Mouse (Mus musculus): ENCODE data around the gene Ces2b. TPM values are rescaled to one million over a fixed set of nuclear protein-coding genes. Genes with fewer than 3 reads are reported as not detected.
"Not testable (repeated sequence)": the region's sequence is repeated elsewhere in the genome, so short reads cannot be mapped to it uniquely, and the experiment has no call there.

Ces2b gene
- 0.26 TPM in 1 of 2 replicates, not detected in the other for polyA plus RNA-seq (2015; fragmentation: Nextera tagmentation; extraction: Ambion mirVana)

DNA sequence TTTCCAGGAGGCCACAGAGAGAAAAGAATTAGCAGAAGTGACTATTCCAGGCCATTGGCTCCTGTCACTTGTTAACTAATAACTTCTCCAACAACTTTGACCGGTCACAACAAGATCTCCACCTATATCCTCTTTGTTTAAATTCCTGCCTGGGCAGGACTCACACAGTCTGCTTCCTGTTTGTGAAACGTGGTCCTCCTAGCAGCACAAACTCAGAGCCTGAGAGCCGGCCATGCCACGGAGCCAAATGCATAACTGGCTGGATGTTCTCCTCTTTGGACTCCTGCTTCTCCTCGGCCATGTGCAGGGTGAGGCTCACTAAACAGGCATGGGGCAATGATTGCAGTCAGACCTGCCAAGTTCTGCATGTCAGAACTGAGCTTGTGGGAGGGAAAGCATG, at the start of gene Ces2b:
Gene Ces2b (plus strand): TSS at position 133 of the 400 bp plus-strand sequence.
- no peak for DNase-seq (ENCODE audit: low spot score)

DNA sequence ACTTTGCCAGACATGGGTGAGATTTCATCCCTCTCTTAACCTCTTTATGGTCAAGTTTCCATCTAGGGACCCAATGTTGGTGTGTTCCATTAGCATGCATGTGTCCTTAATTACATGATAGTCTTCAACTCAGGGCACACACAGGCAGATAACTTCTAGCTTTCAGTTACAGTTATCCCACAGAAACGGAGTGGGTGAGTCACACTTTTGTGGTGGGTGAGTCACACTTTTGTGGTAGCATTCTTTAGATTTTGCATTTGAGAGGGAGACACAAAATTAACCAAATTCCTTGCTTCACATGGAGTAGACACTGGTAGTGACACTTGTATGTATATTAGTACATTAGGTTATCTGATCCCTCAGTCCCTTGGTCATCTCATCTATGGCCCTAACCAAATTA, 44.3 kb upstream of the Ces2b start:
- DNase-seq (ENCODE audit: low spot score), result no peak

DNA sequence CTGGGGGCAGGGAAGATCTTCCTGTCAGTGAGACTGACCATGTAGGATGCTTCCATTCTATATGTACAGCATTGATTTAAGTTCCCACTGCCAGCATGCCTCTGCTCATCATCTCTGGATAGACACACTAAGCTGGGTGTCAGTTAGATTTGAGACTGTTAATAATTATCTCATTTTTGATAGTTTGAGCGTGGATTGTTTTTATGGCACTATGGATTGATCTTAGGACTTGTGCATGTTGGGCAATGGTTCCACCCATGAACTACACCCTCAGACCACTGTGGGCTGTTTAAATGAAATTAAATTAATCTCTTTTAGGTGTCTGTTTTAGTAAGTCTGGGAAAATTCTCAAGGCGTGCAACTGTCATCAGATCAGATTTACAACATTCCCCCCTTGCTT, 42.4 kb upstream of the Ces2b start:
- DNase-seq (ENCODE audit: low spot score), result no peak

DNA sequence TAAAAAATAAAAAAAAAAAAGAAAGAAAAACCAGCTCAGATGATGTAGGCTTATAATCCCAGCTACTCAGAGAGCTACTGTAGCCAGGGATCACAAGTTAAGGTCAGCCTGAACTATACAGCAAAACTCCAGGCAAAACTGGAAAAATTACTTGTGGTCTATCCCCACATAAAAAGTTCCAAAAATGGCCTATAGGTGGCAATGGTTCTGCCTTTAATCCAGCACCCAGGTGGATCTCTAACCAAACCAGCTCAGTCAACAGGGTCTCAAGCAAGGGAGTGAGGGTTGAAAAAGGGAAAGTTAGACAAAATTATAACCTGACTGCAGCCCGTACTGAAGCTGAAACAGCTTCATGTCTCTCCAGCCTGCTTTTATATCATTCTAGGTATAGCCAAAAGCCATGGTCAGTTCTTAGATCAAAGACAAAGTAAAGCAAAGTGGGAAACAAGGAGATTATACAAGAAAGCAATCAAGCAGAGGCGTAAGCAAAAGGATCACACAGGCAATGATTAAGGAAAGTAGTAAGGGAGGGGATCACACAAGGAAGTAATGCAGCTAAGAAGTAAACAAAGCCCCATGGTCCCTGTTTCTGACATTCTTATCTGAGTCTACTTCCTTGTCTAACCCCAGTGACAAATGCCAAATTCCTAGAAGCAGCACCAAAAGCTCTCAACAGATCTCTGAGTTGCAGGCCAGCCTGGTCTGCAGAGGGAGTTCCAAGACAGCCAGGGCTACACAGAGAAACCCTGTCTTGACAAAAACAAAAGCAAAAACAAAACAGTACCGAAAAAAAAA, 41.3 kb upstream of the Ces2b start:
- peak; percentile 4 for DNase-seq (ENCODE audit: low spot score)

DNA sequence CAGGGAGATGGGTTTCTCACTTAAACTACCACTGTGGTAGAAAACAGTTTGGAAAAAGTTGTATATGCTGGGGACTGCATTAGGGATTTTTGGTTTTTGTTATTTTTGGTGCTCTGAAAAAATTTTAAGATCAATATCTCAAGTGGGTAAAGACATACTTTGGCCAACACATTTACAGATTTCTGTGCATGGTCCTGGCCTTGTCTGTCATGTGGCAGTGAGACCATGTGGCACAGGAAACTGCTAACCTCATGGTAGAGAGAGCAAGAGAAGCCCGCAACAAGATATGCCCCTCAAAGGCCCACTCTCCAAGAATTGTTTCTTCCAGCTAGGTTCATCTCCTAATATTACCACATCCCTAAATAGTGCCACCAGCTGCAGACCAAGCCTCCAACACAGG, 32.0 kb upstream of the Ces2b start:
- no peak for DNase-seq (ENCODE audit: low spot score)

DNA sequence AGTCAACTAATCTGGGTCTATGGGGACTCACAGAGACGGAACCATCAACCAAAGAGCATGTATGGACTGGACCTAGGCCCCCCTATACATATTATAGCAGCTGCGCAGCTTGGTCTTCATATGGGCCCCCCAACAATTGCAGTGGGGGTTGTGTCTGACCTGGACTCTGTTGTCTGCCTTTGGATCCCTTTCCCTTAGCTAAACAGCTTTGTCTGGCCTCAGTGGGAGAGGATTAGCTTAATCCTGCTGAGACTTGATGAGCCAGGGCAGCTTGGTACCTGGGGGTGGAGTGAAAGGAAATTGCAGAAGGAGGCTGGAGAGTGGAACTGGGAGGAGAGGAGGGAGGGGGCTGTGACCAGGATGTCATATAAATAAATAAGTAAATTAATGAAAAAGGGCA, 25.2 kb upstream of the Ces2b start:
- no peak for DNase-seq (ENCODE audit: low spot score)

DNA sequence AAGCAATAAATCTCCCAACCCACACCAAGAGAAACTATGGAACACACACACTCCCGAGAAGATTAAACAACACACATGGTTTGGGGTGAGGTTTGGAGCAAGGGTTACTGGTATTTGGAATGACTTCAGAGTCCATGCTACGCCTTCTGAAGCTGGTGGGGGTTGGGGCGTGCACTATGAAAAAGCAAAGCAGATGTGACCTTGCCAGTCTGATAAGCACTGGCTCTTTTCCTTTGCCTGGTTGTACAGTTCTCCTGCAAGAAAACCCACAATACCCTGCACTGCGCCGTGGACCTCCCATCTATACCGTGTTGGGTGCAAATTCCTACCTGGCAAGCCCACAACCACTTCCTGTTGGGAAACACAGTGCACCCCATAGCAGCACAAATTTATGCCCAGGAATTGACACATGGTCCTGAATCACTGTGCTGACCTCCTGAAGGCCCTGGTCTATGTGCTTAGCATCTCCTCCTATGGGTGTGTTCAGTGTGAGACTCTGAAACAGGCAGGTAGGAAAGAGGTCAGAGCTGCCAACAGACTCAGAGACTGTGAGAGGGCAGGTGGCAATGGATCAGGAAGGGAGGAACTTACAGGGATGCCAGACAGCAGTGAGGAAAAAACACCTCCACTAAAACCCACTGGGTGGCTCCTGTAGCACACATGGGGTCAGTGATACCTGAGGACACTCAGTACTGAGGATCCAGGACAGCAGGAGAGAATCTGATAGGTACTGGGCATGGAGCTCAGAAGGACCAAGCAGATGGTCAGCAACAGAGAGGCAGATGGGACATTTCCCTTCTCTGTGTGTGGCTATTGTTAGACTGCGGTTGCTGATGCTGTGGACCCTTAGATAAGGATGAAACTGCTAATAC, 22.6 kb upstream of the Ces2b start:
- DNase-seq (ENCODE audit: low spot score), result no peak

DNA sequence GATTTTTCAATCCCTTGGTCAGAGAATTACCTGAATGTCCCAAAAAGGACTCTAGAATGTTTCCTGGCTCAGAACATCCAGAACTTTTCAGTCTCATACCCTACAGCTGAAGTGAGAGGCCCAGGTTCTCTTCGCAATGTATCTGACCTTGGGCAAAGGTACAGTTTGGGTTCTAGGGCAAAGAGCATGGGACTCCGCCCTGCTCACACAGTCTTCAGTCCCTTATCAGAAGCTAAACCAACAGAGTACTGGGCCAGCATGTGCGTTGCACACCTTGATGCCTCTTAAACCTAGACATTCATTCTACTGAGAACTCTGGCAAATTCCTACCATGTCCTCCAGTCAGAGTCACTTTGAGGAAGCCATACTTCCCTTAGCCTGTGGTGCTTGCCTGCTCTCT, 21.9 kb upstream of the Ces2b start:
- no peak for DNase-seq (ENCODE audit: low spot score)

DNA sequence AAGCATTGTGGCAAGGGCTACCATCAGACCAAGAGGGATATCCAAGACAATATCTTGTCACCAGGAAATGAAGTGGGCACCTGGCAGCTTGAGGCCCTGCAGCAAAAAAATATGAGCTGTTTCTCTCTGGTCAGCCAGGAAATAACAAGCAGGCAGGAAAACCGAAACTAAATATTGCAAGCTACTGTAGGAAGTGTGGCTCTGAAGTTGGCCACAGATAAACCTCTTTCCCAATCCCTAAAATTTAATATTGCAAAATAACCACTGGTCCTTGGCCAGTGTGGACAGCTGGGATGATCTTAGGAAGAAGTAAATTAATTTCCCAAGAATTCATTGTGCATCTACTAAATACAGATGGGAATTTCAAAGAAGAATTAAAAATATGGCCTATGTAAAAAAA, 4.5 kb upstream of the Ces2b start:
- DNase-seq (ENCODE audit: low spot score), result no peak

DNA sequence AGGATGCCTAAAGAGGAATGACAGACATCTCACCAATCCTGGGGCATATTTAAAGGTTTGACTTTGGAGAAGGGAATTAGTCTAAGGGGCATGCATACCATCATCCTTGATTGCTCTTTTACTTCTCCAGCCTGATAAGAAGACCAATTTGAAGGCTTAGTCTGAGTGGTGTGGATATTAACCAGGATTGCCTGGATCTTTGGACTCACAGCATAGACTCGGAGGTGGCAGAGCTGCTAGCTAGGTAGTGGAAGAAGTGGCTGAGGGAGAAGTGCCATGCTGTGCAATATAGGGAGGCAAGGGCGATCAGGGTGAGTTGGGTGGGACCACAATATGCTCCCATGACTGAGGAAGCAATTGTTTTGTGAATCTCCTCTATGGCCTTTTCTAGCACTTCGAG, 3.2 kb upstream of the Ces2b start:
- DNase-seq (ENCODE audit: low spot score), result no peak

DNA sequence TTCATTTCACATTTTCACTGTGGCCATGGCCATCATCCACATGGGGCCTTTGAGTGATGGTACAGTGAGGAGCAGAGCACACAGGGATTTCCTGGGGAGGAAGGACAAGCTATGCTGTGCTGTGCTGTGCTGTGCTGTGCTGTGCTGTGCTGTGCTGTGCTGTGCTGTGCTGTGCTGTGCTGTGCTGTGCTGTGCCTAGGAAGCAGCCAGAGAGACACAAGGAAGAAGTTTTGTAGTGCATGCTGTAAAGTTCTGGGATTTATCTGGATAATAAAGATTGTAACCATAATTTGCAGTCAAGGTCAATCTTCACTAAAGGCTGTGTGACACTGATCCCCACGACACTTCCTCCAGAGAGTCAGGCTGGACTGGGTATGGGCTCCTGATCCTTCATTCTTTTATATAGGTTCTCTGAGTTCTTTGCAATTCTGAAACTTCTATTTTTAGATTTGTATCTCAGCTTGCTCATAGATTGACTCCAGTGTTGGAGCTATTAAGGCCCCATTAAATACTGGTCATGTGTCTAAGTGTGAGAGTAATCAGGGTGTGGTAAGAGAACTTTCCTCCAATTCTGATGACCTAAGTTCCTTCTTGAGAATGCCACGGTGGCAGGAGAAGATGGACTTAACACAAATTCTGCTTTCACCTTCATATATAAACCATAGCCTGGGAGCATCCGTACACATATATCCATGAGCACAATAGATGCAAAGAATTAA, 10.1 kb downstream of the Ces2b start:
- no peak for DNase-seq (ENCODE audit: low spot score)

DNA sequence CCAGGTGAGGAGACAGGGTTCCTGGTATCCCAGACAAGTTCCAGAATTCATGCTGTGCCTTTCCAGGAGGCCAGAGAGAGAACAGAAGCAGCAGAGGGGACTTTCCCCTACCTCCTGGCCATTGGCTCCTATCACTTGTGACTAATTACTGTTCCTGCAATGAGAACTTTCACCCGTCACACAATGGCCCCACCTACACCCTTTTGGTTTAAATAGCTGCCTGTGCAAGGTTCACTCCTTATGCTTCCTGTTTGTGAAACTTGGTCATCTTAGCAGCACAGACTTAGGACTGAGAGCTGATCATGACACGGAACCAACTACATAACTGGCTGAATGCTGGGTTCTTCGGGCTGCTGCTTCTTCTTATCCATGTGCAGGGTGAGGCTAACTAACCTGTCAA, 15.5 kb downstream of the Ces2b start, which contains the start of gene Ces2c:
Gene Ces2c (plus strand): TSS at position 238 of the 400 bp plus-strand sequence.
- no peak for DNase-seq (ENCODE audit: low spot score)

DNA sequence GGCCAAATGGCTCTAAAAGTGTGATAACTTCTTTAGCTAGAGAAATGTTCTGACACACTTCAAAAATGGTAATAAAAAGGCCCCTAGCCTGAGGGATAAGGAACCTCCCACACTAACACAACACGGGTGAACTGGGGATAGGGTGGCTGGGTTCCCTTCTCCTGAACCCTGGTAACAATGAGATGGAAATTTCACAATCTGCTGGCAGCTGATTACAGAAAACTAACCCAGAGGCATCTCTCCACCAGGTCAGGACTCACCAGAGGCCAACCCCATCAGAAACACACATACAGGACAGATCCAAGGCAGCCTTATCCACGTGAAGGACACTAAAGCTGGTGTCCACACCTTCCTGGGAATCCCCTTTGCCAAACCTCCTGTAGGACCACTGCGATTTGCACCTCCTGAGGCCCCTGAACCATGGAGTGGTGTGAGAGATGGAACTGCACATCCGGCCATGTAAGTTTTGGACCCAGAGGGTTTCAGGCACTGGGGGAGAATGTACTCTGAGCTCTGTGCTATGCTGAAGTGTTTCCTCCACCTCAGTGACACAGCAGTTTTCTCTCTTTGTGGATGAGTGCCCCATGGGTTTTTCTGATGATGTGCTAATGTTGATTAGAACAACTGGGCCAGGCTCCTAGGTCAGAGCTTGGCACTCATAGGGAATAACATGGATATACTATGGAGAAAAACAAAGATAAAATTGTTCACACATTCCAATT, 16.5 kb downstream of the Ces2b start:
- no peak for DNase-seq (ENCODE audit: low spot score)

DNA sequence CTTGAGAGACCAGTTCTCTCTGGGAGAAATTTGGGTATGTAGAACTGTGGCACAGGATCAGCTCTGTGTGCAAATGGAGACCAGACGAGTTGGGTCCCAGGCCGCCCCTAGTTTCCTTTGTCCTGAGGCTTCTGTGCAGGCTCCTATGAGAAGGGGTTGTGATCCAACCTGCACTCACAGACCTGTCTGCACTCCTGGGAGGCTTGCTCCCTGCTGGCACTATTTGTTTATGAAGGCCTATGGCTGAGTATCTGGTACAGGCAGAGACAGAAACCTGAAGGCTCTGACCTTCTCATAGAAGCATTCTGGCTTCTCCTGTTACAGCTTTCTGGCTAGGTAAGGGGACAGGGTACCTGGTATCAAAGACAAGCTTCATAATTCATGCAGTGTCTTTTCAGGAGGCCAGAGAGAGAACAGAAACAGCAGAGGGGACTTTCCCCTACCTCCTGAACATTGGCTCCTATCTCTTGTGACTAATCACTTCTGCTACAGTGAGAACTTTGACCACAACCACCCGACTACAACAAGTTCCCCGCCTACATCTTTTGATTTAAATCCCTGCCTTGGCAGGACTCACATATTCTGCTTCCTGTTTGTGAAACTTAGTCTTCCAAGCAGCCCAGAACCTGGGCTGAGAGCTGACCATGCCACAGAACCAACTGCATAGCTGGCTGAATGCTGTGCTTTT, 35.6 kb downstream of the Ces2b start:
- not testable (repeated sequence) for DNase-seq (ENCODE audit: low spot score)

DNA sequence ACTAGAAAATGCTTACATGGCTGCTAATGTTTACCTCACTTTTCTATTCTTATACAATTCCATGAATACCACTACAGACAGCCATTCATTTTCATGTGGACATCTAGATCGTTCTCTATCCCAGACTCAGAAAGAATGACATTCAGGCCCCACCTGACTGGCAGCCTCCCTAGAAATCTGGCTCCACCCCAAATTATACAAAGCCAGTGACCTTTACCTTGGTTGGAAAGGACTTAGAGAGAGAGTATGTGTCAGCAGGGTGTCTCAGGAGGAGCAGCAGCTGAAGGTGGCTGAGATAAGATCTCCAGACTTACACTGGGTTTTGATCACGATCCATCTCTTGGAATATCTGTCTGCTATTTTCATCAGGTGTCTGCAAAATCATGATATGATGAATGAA, 37.5 kb downstream of the Ces2b start:
- not testable (repeated sequence) for DNase-seq (ENCODE audit: low spot score)

DNA sequence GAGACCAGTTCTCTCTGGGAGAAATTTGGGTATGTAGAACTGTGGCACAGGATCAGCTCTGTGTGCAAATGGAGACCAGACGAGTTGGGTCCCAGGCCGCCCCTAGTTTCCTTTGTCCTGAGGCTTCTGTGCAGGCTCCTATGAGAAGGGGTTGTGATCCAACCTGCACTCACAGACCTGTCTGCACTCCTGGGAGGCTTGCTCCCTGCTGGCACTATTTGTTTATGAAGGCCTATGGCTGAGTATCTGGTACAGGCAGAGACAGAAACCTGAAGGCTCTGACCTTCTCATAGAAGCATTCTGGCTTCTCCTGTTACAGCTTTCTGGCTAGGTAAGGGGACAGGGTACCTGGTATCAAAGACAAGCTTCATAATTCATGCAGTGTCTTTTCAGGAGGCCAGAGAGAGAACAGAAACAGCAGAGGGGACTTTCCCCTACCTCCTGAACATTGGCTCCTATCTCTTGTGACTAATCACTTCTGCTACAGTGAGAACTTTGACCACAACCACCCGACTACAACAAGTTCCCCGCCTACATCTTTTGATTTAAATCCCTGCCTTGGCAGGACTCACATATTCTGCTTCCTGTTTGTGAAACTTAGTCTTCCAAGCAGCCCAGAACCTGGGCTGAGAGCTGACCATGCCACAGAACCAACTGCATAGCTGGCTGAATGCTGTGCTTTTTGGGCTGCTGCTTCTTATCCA, 55.0 kb downstream of the Ces2b start:
- not testable (repeated sequence) for DNase-seq (ENCODE audit: low spot score)

All from thymus, postnatal 0 days (tissue).